Mouse (Mus musculus) right cerebral cortex, postnatal 10 days (tissue): ENCODE results near the gene Lrch3.

Experiments used
- DNase-seq, 2 experiments: peaks; one replicate each; pipeline ENCODE4 v3.0.0; 2021; ENCODE audit warnings: low spot score in 2 of 2

The Lrch3 gene

GRCm38 (mm10) chr16:32984631-32985030 is 70.7 kb downstream of the Lrch3 start:
- DNase-seq: no peak

GRCm38 (mm10) chr16:32992158-32992557 is 78.3 kb downstream of the Lrch3 start:
- DNase-seq: no peak

- peak; percentile 55 to 57 for DNase-seq
Measured at GRCm38 (mm10) chr16:33005216-33005615, 91.3 kb downstream of the Lrch3 start.

- DNase-seq: no peak
Measured at GRCm38 (mm10) chr16:33006888-33007287, 93.0 kb downstream of the Lrch3 start.

- no peak for DNase-seq
Measured at GRCm38 (mm10) chr16:33007436-33007835, 93.5 kb downstream of the Lrch3 start.

GRCm38 (mm10) chr16:33010166-33010565 is 96.3 kb downstream of the Lrch3 start:
- DNase-seq: peak; percentile 54 to 64

GRCm38 (mm10) chr16:33013801-33014200 is 99.9 kb downstream of the Lrch3 start:
- no peak for DNase-seq

- DNase-seq: no peak
Measured at GRCm38 (mm10) chr16:33014921-33015320, 101.0 kb downstream of the Lrch3 start.

- no peak for DNase-seq
Measured at GRCm38 (mm10) chr16:33015396-33015907, 101.6 kb downstream of the Lrch3 start.

GRCm38 (mm10) chr16:33015986-33016385 is 102.1 kb downstream of the Lrch3 start:
- DNase-seq: no peak

- DNase-seq: no peak
Measured at GRCm38 (mm10) chr16:33017677-33018349, 103.9 kb downstream of the Lrch3 start.

GRCm38 (mm10) chr16:33019117-33019770 is 105.3 kb downstream of the Lrch3 start:
- DNase-seq: no peak

- DNase-seq: no peak
Measured at GRCm38 (mm10) chr16:33021381-33021780, 107.5 kb downstream of the Lrch3 start.

- peak; percentile 81 to 87 for DNase-seq
Measured at GRCm38 (mm10) chr16:33023750-33024149, 109.8 kb downstream of the Lrch3 start.

- peak; percentile 49 for DNase-seq
Measured at GRCm38 (mm10) chr16:33024456-33025104, 110.7 kb downstream of the Lrch3 start.

GRCm38 (mm10) chr16:33026357-33026756 is 112.5 kb downstream of the Lrch3 start:
- peak; percentile 60 to 72 for DNase-seq

- no peak for DNase-seq
Measured at GRCm38 (mm10) chr16:33036006-33036405, 122.1 kb downstream of the Lrch3 start.

- DNase-seq: no peak
Measured at GRCm38 (mm10) chr16:33042682-33043081, 128.8 kb downstream of the Lrch3 start.

- no peak for DNase-seq
Measured at GRCm38 (mm10) chr16:33043268-33043667, 129.4 kb downstream of the Lrch3 start.

GRCm38 (mm10) chr16:33048004-33048403 is 134.1 kb downstream of the Lrch3 start:
- DNase-seq: no peak

GRCm38 (mm10) chr16:33048686-33049085 is 134.8 kb downstream of the Lrch3 start:
- no peak for DNase-seq

- DNase-seq: no peak
Measured at GRCm38 (mm10) chr16:33049809-33050208, 135.9 kb downstream of the Lrch3 start.

- DNase-seq: no peak
Measured at GRCm38 (mm10) chr16:33053141-33053540, 139.2 kb downstream of the Lrch3 start.
